Mouse (Mus musculus) hindbrain, embryonic 10.5 days (tissue): ENCODE results near the gene Ddi2. TPM values are rescaled to one million over a fixed set of nuclear protein-coding genes. Genes with fewer than 3 reads are reported as not detected.

Source experiments
- DNase-seq: peaks from one replicate; pipeline ENCODE4 v3.0.0-alpha.2; 2017; ENCODE audit warnings: low spot score
- H3K27ac ChIP-seq: fragments of 300-500 bp; sonication (generic); 2 replicates; pipeline ENCODE4 v1.5.1; 2016; ENCODE audit warnings: mild to moderate bottlenecking, moderate library complexity
- H3K27me3 ChIP-seq: fragments of 300-500 bp; sonication (generic); 2 replicates; pipeline ENCODE4 v1.6.1; 2016; ENCODE audit warnings: mild to moderate bottlenecking; ENCODE audit not compliant: poor library complexity, insufficient read depth, severe bottlenecking
- H3K36me3 ChIP-seq: fragments of 300-500 bp; sonication (generic); 2 replicates; pipeline ENCODE4 v1.6.1; 2016; ENCODE audit warnings: mild to moderate bottlenecking, moderate library complexity
- H3K4me1 ChIP-seq: fragments of 300-500 bp; sonication (generic); replicated peaks from 2 replicates; pipeline ENCODE4 v1.6.1; 2016; ENCODE audit warnings: mild to moderate bottlenecking
- H3K4me3 ChIP-seq: fragments of 300-500 bp; sonication (generic); 2 replicates; pipeline ENCODE4 v1.5.1; 2016; ENCODE audit warnings: mild to moderate bottlenecking, moderate library complexity
- H3K9me3 ChIP-seq: fragments of 300-500 bp; sonication (generic); 2 replicates; pipeline ENCODE4 v1.6.1; 2016; ENCODE audit warnings: mild to moderate bottlenecking, moderate library complexity
- WGBS: fragments of 180-500 bp; shearing (Covaris S2); methylation state at CpG from one replicate; pipeline ENCODE4 v1.1.7; 2016; 5-methylcytosine and 5-hydroxymethylcytosine counted together
- polyA plus RNA-seq: library from polyadenylated mRNA; unstranded; fragments of >200 nt; fragmentation: Nextera tagmentation; extraction: Ambion mirVana; gene quantifications from 2 replicates; pipeline ENCODE4 v1.2.1, GENCODE M21; 2016

Gene Ddi2
- polyA plus RNA-seq, 1 experiment from 2014 or later: 20.8 TPM

- peak overlapping the region; percentile 53 for H3K4me3 ChIP-seq
- peaks cover 5% of the 10 kb centered on the region; the same call in 1 of the 2 replicates for H3K27me3 ChIP-seq
- no peaks in the 10 kb centered on the region for H3K36me3 ChIP-seq
- H3K4me1 ChIP-seq: peaks cover 13% of the 10 kb centered on the region
- WGBS: 7% methylated on average over 24 of the region's 24 CpGs
- peak overlapping the region; percentile 83 for H3K27ac ChIP-seq
- DNase-seq: peak; percentile 94
- no peaks in the 10 kb centered on the region for H3K9me3 ChIP-seq
Observed at GRCm38 (mm10) chr4:141734446-141735205, 11.4 kb upstream of the Ddi2 start.

- H3K27ac ChIP-seq: no peak overlapping the region
- no peak overlapping the region for H3K4me3 ChIP-seq
- no peak for DNase-seq
- H3K4me1 ChIP-seq: peaks cover 13% of the 10 kb centered on the region
- H3K27me3 ChIP-seq: peaks cover 5% of the 10 kb centered on the region; the same call in 1 of the 2 replicates
- no peaks in the 10 kb centered on the region for H3K9me3 ChIP-seq
- no peaks in the 10 kb centered on the region for H3K36me3 ChIP-seq
- WGBS: 84% methylated on average over 5 of the region's 5 CpGs
Observed at GRCm38 (mm10) chr4:141731766-141732165, 8.5 kb upstream of the Ddi2 start.

- Histone ChIP-seq H3K27me3 (peaks cover 5% of the 10 kb centered on the region; the same call in 1 of the 2 replicates), H3K4me3 (no peak overlapping the region), H3K36me3 (no peaks in the 10 kb centered on the region), H3K27ac (no peak overlapping the region), H3K9me3 (no peaks in the 10 kb centered on the region), H3K4me1 (peaks cover 13% of the 10 kb centered on the region)
- DNase-seq: no peak
- 81% methylated on average over 13 of the region's 13 CpGs for WGBS
Observed at GRCm38 (mm10) chr4:141730401-141730800, 7.2 kb upstream of the Ddi2 start.

- no peaks in the 10 kb centered on the region for H3K9me3 ChIP-seq
- 83% methylated on average over 3 of the region's 3 CpGs for WGBS
- H3K27ac ChIP-seq: no peak overlapping the region
- no peaks in the 10 kb centered on the region for H3K36me3 ChIP-seq
- DNase-seq: no peak
- H3K27me3 ChIP-seq: peaks cover 5% of the 10 kb centered on the region; the same call in 1 of the 2 replicates
- no peak overlapping the region for H3K4me3 ChIP-seq
- H3K4me1 ChIP-seq: peaks cover 2% of the 10 kb centered on the region; the same call in 1 of the 2 replicates
Observed at GRCm38 (mm10) chr4:141729266-141729665, 6.0 kb upstream of the Ddi2 start.

GRCm38 (mm10) chr4:141725738-141726137 is 2.5 kb upstream of the Ddi2 start:
- WGBS: 62% methylated on average over 3 of the region's 3 CpGs
- Histone ChIP-seq H3K4me1 (peaks cover 30% of the 10 kb centered on the region), H3K36me3 (peaks cover 5% of the 10 kb centered on the region; the same call in 1 of the 2 replicates), H3K4me3 (no peak overlapping the region), H3K9me3 (no peaks in the 10 kb centered on the region), H3K27ac (no peak overlapping the region), H3K27me3 (peaks cover 4% of the 10 kb centered on the region; the same call in 1 of the 2 replicates)
- DNase-seq: no peak

- H3K4me1 ChIP-seq: peaks cover 31% of the 10 kb centered on the region
Observed at GRCm38 (mm10) chr4:141725277-141725676, 2.1 kb upstream of the Ddi2 start.

GRCm38 (mm10) chr4:141724594-141724993 is 1.4 kb upstream of the Ddi2 start:
- WGBS: 74% methylated on average over 11 of the region's 11 CpGs
- Histone ChIP-seq H3K4me1 (peaks cover 31% of the 10 kb centered on the region), H3K9me3 (no peaks in the 10 kb centered on the region), H3K27ac (no peak overlapping the region), H3K4me3 (no peak overlapping the region), H3K27me3 (no peaks in the 10 kb centered on the region), H3K36me3 (peaks cover 16% of the 10 kb centered on the region)
- no peak for DNase-seq

More at GRCm38 (mm10) chr4:141725277-141725676, 2.1 kb upstream of the Ddi2 start:
- Histone ChIP-seq H3K36me3 (peaks cover 9% of the 10 kb centered on the region), H3K27me3 (no peaks in the 10 kb centered on the region), H3K4me3 (no peak overlapping the region), H3K27ac (no peak overlapping the region), H3K9me3 (no peaks in the 10 kb centered on the region)
- WGBS: 83% methylated on average over 5 of the region's 5 CpGs
- no peak for DNase-seq

GRCm38 (mm10) chr4:141723673-141724068 is 452 bp upstream of the Ddi2 start:
- no peak for DNase-seq
- Histone ChIP-seq H3K27me3 (no peaks in the 10 kb centered on the region), H3K4me3 (peak overlapping the region; percentile 98), H3K9me3 (no peaks in the 10 kb centered on the region), H3K36me3 (peaks cover 16% of the 10 kb centered on the region), H3K4me1 (peaks cover 31% of the 10 kb centered on the region), H3K27ac (peak overlapping the region; percentile 97)
- WGBS: 11% methylated on average over 13 of the region's 13 CpGs

GRCm38 (mm10) chr4:141721961-141722360 is 1.3 kb downstream of the Ddi2 start:
- Histone ChIP-seq H3K27me3 (no peaks in the 10 kb centered on the region), H3K36me3 (peaks cover 26% of the 10 kb centered on the region), H3K27ac (peak overlapping the region; percentile 35; the same call in 1 of the 2 replicates), H3K4me1 (peaks cover 31% of the 10 kb centered on the region), H3K9me3 (no peaks in the 10 kb centered on the region), H3K4me3 (peak overlapping the region; percentile 98)
- DNase-seq: no peak
- WGBS: 80% methylated on average over 6 of the region's 6 CpGs

- Histone ChIP-seq H3K27ac (no peak overlapping the region), H3K27me3 (no peaks in the 10 kb centered on the region), H3K9me3 (no peaks in the 10 kb centered on the region), H3K4me3 (0 out of 2 replicates have a peak overlapping the region, but pooled peaks have one; percentile 0), H3K4me1 (peaks cover 35% of the 10 kb centered on the region), H3K36me3 (peaks cover 36% of the 10 kb centered on the region)
- DNase-seq: no peak
- WGBS: 89% methylated on average over 6 of the region's 6 CpGs
Observed at GRCm38 (mm10) chr4:141720761-141721523, 2.3 kb downstream of the Ddi2 start.

GRCm38 (mm10) chr4:141719304-141719703 is 3.9 kb downstream of the Ddi2 start:
- Histone ChIP-seq H3K36me3 (peaks cover 38% of the 10 kb centered on the region), H3K27me3 (no peaks in the 10 kb centered on the region), H3K9me3 (no peaks in the 10 kb centered on the region), H3K27ac (no peak overlapping the region), H3K4me3 (no peak overlapping the region), H3K4me1 (peaks cover 45% of the 10 kb centered on the region)
- WGBS: 93% methylated on average over 1 of the region's 1 CpGs
- no peak for DNase-seq

GRCm38 (mm10) chr4:141717633-141718032 is 5.6 kb downstream of the Ddi2 start:
- WGBS: 91% methylated on average over 4 of the region's 4 CpGs
- H3K4me1 ChIP-seq: peaks cover 37% of the 10 kb centered on the region
- no peak overlapping the region for H3K27ac ChIP-seq
- no peaks in the 10 kb centered on the region for H3K9me3 ChIP-seq
- no peaks in the 10 kb centered on the region for H3K27me3 ChIP-seq
- DNase-seq: no peak
- H3K4me3 ChIP-seq: no peak overlapping the region
- peaks cover 54% of the 10 kb centered on the region for H3K36me3 ChIP-seq

- Histone ChIP-seq H3K27ac (no peak overlapping the region), H3K9me3 (no peaks in the 10 kb centered on the region), H3K4me3 (no peak overlapping the region), H3K4me1 (peaks cover 18% of the 10 kb centered on the region), H3K27me3 (no peaks in the 10 kb centered on the region), H3K36me3 (peaks cover 69% of the 10 kb centered on the region)
- 80% methylated on average over 2 of the region's 2 CpGs for WGBS
- DNase-seq: peak; percentile 7
Observed at GRCm38 (mm10) chr4:141715027-141715426, 8.2 kb downstream of the Ddi2 start.
